Mouse (Mus musculus): ENCODE data around the gene Gse1. TPM values are rescaled to one million over a fixed set of nuclear protein-coding genes. Genes with fewer than 3 reads are reported as not detected.

The Gse1 gene
- total and polyA plus RNA-seq, 3 experiments, result 23.6 to 128 (median 66.9) TPM

- H3K79me2 ChIP-seq (ENCODE audit: control insufficient read depth, insufficient read depth, low read length, poor library complexity), result no peaks in the 10 kb centered on the region
- H3K4me1 ChIP-seq (ENCODE audit: control insufficient read depth in 1 of 2, insufficient read depth in 2 of 2, low read length in 2 of 2), result no peaks in the 10 kb centered on the region
- TF ChIP-seq GABPA (IDR thresholded peaks at IDR 0.05; ENCODE audit: low read depth, low read length) (no peak), NRF1 (IDR thresholded peaks at IDR 0.05; ENCODE audit: insufficient read depth, low read depth, low read length, poor library complexity, severe bottlenecking) (no peak), ELF1 (IDR thresholded peaks at IDR 0.05; ENCODE audit: low read depth, low read length) (no peak), TBP (IDR thresholded peaks at IDR 0.05; ENCODE audit: low read depth, low read length) (no peak), ZC3H11A (IDR thresholded peaks at IDR 0.05; ENCODE audit: low read depth, low read length) (no peak), ETS1 (IDR thresholded peaks at IDR 0.05; ENCODE audit: low read depth, low read length) (no peak), MEF2A (IDR thresholded peaks at IDR 0.05; ENCODE audit: extremely low read depth, insufficient replicate concordance, low read depth, low read length, poor library complexity, severe bottlenecking) (no peak), UBTF (IDR thresholded peaks at IDR 0.05; ENCODE audit: borderline replicate concordance, insufficient read depth, low read depth, low read length) (no peak), JUND (IDR thresholded peaks at IDR 0.05; ENCODE audit: low read depth, low read length) (no peak), RAD21 (IDR thresholded peaks at IDR 0.05; ENCODE audit: low read depth, low read length) (no peak), NELFE (IDR thresholded peaks at IDR 0.05; ENCODE audit: low read depth, low read length) (no peak), BHLHE40 (IDR thresholded peaks at IDR 0.05; ENCODE audit: borderline replicate concordance, low read depth, low read length) (no peak), POLR2A (IDR thresholded peaks at IDR 0.05; ENCODE audit: control insufficient read depth in 1 of 2, insufficient read depth in 1 of 2, low read depth in 1 of 2, low read length in 2 of 2, poor library complexity in 1 of 2) (no peak)
- H3K9me3 ChIP-seq (replicated peaks; ENCODE audit: insufficient read depth, low read length), result no peaks in the 10 kb centered on the region
- H3K9ac ChIP-seq (ENCODE audit: control insufficient read depth, low read depth, low read length, poor library complexity, severe bottlenecking), result no peak overlapping the region
- peaks cover 0 to 10% of the 10 kb centered on the region in 2 experiments; a peak in 1 of 4 replicates for H3K27me3 ChIP-seq (ENCODE audit: control insufficient read depth in 1 of 2, insufficient read depth in 2 of 2, low read length in 2 of 2)
- DNase-seq (ENCODE audit: low read depth, low spot score), result no peak
- no peaks in the 10 kb centered on the region for H3K36me3 ChIP-seq (ENCODE audit: control insufficient read depth in 1 of 2, insufficient read depth in 2 of 2, low read length in 2 of 2)
- H3K4me3 ChIP-seq (ENCODE audit: control insufficient read depth in 1 of 2, insufficient read depth in 1 of 2, low read depth in 2 of 2, low read length in 2 of 2), result no peak overlapping the region
- H3K27ac ChIP-seq (ENCODE audit: control insufficient read depth, low read depth, low read length), result no peak overlapping the region
These were observed 35.6 kb downstream of the Gse1 start for GRCm38 (mm10) chr8:120263879-120264278.

GRCm38 (mm10) chr8:120264388-120264943, 36.2 kb downstream of the Gse1 start:
- H3K9me3 ChIP-seq (replicated peaks; ENCODE audit: insufficient read depth, low read length), result no peaks in the 10 kb centered on the region
- H3K36me3 ChIP-seq (ENCODE audit: control insufficient read depth in 1 of 2, insufficient read depth in 2 of 2, low read length in 2 of 2), result no peaks in the 10 kb centered on the region
- no peaks in the 10 kb centered on the region for H3K79me2 ChIP-seq (ENCODE audit: control insufficient read depth, insufficient read depth, low read length, poor library complexity)
- H3K27ac ChIP-seq (ENCODE audit: control insufficient read depth, low read depth, low read length), result no peak overlapping the region
- DNase-seq (ENCODE audit: low read depth, low spot score), result no peak
- no peaks in the 10 kb centered on the region for H3K4me1 ChIP-seq (ENCODE audit: control insufficient read depth in 1 of 2, insufficient read depth in 2 of 2, low read length in 2 of 2)
- TF ChIP-seq TBP (IDR thresholded peaks at IDR 0.05; ENCODE audit: low read depth, low read length) (no peak), NRF1 (IDR thresholded peaks at IDR 0.05; ENCODE audit: insufficient read depth, low read depth, low read length, poor library complexity, severe bottlenecking) (no peak), ZKSCAN1 (IDR thresholded peaks at IDR 0.05; ENCODE audit: low read depth, low read length) (no peak), TCF12 (IDR thresholded peaks at IDR 0.05; ENCODE audit: low read depth, low read length) (no peak), POLR2A (IDR thresholded peaks at IDR 0.05; ENCODE audit: control insufficient read depth in 1 of 2, insufficient read depth in 1 of 2, low read depth in 1 of 2, low read length in 2 of 2, poor library complexity in 1 of 2) (no peak), POLR2AphosphoS2 (IDR thresholded peaks at IDR 0.05; ENCODE audit: low read length) (no peak), EP300 (IDR thresholded peaks at IDR 0.05; ENCODE audit: low read depth in 1 of 2, low read length in 2 of 2) (no peak), MEF2A (IDR thresholded peaks at IDR 0.05; ENCODE audit: extremely low read depth, insufficient replicate concordance, low read depth, low read length, poor library complexity, severe bottlenecking) (no peak), MYC (IDR thresholded peaks at IDR 0.05; ENCODE audit: low read depth, low read length) (no peak), RCOR1 (IDR thresholded peaks at IDR 0.05; ENCODE audit: low read depth, low read length) (no peak), UBTF (IDR thresholded peaks at IDR 0.05; ENCODE audit: borderline replicate concordance, insufficient read depth, low read depth, low read length) (no peak), USF2 (IDR thresholded peaks at IDR 0.05; ENCODE audit: borderline replicate concordance in 1 of 2, insufficient read depth in 1 of 2, low read depth in 1 of 2, low read length in 2 of 2) (no peak), GABPA (IDR thresholded peaks at IDR 0.05; ENCODE audit: low read depth, low read length) (no peak), NELFE (IDR thresholded peaks at IDR 0.05; ENCODE audit: low read depth, low read length) (no peak), CHD1 (IDR thresholded peaks at IDR 0.05; ENCODE audit: low read depth, low read length) (no peak), MAX (IDR thresholded peaks at IDR 0.05; ENCODE audit: low read length) (no peak), POLR2AphosphoS5 (IDR thresholded peaks at IDR 0.05; ENCODE audit: borderline replicate concordance, low read depth, low read length) (no peak)
- H3K27me3 ChIP-seq (ENCODE audit: control insufficient read depth in 1 of 2, insufficient read depth in 2 of 2, low read length in 2 of 2), result peaks cover 0 to 10% of the 10 kb centered on the region in 2 experiments; a peak in 1 of 4 replicates
- no peak overlapping the region for H3K4me3 ChIP-seq (ENCODE audit: control insufficient read depth in 1 of 2, insufficient read depth in 1 of 2, low read depth in 2 of 2, low read length in 2 of 2)
- no peak overlapping the region for H3K9ac ChIP-seq (ENCODE audit: control insufficient read depth, low read depth, low read length, poor library complexity, severe bottlenecking)

Data from MEL (cell line).